Mouse (Mus musculus) embryo, embryonic 9.5 days (tissue): Measurements from ENCODE around the gene Map1s.

Source experiments
- DNase-seq: peaks from one replicate; pipeline ENCODE4 v3.0.0-alpha.2; 2017; ENCODE audit errors: extremely low spot score

The Map1s gene

GRCm38 (mm10) chr8:70943187-70943586 lies 37.5 kb downstream of the Map1s start:
- DNase-seq = no peak

- DNase-seq = no peak
Observed at GRCm38 (mm10) chr8:70949847-70950246, 44.1 kb downstream of the Map1s start.

DNA sequence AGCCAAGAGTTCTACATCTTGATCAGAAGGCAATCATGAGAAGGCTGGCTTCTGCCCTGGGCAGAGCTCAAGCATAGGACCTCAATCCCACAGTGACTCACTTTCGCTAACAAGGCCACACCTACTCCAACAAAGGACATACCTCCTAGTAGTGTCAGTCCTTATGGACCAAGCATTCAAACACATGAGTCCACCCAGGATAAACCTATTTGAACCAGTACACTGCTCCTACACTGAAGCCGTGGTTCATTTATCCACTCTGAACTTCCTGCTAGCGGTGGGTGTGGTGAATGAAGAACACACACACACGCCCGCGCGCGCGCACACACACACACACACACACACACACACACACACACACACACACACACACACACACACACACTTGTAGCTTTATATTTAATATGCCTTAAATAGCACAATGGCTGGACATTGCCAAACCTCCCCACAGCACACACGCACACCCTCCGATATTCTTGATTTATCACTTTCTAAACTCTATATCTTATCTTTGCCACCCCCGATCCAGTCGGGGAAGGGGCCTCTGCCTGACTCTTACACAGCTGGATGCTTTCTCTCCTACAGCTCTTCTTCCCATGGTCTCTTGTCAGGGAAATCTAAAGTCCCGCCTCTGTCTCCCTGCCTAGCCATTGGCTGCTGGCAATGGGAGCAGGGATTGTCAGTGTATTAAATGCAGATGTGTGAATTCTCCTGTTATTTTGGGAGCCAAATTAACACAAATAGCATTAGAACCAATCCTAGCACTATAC lies 55.2 kb downstream of the Map1s start:
- no peak for DNase-seq

GRCm38 (mm10) chr8:70964159-70964558 lies 58.4 kb downstream of the Map1s start:
- DNase-seq = peak; percentile 4

GRCm38 (mm10) chr8:70964861-70965260 lies 59.1 kb downstream of the Map1s start:
- DNase-seq = no peak
